Mouse (Mus musculus): ENCODE data around the gene Aktip.

Aktip gene

DNA sequence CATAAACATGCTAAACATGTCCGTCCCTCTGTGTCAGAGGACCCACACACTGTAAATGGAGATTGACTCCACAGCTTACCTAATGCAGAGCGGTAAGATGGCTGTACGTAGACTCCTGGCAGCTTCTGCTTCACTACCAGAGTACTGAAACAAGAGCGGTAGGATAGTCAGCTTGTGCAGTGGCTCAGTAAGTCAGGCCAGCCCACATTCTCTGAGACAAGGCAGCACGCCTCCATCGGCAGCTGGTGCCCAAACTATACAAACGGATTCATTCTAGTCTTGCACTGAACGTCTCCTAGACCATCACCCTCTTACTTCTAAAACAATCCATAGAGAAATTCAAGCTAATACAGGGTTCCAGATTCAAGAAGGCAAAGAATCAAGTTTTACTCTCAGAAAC, 73.0 kb downstream of the Aktip start:
- no peak for DNase-seq (ENCODE audit: low spot score)

DNA sequence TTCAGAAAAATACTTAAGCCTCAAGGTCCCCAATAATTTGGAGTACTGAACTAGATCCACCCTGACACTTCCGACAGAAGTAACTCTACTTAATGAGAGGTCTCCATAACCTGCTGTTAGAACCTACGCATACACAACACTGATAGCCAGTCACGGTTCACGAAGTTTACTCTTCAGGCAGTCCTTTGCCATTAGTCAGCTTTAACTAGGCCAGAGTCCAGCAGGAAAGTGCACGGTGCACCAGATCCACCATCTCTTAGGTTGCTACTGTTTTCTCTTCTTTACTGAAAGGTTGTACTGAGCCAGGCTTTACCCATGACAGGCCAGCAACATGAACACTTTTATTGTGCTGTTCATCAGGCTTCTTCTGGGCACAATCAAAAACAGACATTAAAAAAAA, 75.5 kb downstream of the Aktip start:
- DNase-seq (ENCODE audit: low spot score), result no peak

DNA sequence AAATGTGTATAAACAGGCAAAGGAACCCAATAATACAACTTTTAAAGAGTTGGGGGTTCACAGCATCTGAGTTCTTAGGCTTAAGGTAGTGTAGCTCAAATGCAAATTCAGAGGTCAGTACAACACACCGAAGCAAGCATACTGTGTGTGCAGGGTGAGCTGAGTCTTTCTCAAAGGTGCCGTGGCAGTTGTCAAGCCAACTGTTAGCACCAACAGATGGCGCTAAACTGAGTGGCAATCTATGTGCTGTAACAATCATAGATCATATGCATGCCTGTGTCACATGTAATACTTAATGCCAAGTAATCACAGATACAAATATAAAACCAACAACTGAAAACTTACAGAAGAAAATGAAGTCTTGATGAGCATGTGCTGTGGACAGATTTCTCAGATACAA, 81.6 kb downstream of the Aktip start:
- DNase-seq (ENCODE audit: low spot score), result no peak

DNA sequence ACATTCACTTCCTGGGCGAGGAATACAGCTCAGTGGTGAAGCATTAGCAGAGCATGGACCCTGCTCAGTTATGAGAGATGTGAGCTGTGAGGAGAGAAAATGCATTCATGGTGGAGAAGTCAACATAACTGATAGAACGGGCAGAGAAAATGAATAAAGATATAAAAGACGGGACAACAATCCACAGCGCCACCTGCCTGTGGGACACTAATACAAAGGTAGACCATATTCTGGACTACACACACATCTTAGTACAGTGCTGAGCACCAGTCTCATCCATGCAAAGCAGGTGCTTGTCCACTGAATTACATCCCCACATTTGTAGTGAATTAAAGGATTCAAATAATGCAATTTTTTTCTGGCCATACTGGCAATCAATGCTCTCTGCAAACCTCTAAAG, 82.2 kb downstream of the Aktip start:
- DNase-seq (ENCODE audit: low spot score), result no peak

DNA sequence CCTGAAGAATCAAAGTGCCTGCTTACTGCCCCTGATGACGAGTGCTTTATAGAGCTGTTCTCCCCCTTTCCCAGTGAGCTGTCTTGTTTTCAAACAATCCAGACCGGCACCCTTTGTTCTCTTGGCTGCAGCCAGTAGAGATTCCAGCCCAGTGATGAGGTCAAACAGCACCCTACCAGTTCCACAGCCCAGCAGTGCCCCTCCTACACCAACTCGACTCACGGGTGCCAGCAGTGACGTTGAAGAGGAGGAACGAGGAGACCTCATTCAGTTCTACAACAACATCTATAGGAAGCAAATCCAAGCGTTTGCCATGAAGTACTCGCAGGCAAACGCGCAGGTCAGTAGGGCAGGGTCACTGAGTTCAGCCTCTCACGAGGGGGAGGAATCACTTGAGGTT, 84.9 kb downstream of the Aktip start:
- no peak for DNase-seq (ENCODE audit: low spot score)

DNA sequence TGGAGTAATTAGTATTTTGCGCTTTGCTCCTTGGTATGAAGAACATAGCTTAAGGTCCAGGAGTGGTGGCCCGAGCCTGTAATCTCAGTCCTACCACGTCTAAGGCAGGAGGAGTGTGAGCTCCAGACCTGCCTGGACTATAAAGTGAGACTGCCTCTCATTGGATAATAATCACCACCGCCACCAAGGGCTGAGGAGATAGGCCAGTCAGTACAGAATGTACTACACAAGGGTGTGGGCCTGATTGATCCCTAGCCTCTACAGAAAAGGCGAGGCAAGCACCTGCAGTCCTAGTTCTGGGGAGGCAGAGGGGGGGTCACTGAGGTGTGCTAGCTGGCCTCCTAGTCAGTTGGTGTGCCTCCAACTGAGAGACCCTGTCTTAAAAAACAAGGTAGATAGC, 85.3 kb downstream of the Aktip start:
- DNase-seq (ENCODE audit: low spot score), result no peak

DNA sequence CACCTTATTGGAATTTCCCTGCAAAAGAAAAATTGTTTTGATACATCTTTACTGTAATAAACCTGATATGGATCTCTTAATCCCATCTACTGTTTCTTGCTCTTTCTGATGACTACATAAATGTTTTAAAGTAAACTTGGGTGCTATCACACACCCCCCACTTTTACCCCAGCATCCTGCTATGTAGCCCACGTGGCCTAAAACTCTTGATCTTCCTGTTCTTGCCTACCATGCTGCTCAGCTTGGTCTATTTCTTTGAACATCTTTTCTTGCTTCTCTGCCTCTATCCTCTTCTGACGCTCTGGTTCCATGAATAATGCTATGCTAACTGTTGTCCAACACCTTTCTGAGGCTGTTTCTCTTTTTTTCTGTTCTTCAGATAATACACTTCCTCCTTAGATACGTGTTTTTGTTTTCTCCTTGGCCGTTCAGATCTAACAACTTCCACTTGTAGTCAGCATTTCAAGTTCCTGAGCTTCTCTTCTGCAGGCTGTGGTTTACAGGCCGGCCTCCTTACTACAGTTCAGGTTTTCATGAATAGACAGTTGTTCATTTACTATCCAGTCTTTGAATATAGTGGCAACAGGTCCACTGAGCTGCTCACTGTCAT, 87.8 kb downstream of the Aktip start:
- no peak for DNase-seq (ENCODE audit: low spot score)

DNA sequence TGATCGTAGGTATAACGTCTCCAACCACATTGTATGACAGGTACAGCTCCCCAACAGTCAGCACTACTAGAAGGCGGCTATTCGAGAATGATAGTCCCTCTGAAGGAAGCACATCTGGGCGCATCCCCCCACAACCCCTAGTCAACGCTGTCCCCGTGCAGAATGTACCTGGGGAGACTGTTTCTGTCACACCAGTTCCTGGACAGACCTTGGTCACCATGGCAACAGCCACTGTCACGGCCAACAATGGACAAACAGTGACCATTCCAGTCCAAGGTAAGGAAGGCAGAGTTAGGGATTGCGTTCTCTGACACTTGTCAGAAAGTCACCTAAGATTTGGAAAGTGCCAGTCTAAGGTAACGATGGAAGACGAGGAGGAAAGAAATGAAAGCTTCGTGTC, 93.5 kb downstream of the Aktip start:
- DNase-seq (ENCODE audit: low spot score), result no peak

DNA sequence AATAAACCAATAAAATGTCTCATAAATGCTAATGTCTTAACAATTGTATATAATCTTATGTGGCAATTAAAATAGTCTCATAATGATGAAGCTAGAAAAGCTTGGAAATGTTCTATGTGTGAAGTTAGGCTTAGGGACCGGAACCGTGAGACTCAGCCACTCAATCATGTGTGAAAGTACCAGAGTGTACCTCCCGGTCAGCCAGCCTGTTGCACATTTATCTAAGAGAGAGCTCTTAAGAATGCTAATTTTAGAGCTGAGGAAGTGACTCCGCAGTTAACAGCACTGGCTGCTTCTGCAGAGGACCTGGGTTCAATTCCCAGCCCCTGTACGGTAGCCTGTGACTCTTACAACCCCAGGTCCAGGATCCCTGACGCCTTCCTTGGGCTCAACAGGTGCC, 101.7 kb downstream of the Aktip start:
- DNase-seq (ENCODE audit: low spot score), result no peak

DNA sequence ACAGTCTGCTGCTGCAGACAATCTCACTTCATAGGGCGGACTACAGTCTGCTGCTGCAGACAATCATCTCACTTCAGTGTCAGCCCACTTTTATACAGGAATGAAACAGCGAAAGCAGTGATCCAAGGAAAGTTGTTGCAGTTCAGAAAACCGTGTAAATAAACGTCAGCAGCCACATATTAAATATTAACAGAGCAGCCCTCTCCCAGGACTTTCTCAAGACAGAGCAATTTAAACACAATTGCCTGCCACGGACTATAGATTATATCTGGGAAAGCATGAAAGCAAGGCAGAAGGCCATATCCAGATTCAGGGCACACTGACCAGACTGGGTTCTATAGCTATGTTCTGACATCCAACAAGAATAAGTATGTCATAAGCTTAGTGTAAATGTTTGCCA, 105.6 kb downstream of the Aktip start:
- DNase-seq (ENCODE audit: low spot score), result no peak

DNA sequence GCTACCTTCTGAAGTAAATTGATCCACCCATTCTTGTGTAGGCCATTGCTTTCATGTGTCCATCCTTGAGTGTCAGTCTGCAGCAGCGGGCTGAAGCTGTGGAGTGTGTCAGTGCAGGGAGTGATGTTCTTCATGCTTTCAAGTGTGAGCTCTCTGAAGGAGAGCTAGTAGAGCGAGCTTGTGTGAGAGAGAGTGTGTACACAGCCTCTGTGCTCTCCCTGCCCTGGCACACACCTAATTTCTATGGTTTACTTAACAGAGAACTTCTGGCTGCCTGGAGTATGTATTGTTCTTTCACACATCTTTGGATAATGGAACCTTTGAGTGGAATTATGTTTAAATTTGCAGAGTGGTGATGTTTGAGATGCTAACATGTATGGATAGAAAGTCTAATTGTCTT, 110.2 kb downstream of the Aktip start:
- DNase-seq (ENCODE audit: low spot score), result no peak

DNA sequence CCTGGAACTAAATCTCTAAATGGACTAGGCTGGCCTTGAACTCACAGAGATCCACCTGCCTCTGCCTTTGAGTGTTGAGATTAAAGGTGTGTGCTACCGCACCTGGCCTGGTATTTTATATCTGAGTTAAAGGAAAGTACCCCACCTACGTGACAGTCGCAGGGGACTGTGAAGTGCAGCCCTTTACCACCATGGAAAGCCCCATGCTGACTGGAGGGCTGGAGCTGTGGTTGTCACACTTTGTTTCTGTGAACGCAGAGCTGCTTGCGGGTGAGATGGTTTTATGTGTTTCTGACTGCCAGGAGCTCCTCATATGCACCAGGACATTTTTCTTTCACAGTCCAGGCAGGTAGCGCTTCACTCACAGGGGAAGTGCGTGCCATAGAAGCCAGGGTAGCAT, 111.3 kb downstream of the Aktip start:
- DNase-seq (ENCODE audit: low spot score), result no peak

DNA sequence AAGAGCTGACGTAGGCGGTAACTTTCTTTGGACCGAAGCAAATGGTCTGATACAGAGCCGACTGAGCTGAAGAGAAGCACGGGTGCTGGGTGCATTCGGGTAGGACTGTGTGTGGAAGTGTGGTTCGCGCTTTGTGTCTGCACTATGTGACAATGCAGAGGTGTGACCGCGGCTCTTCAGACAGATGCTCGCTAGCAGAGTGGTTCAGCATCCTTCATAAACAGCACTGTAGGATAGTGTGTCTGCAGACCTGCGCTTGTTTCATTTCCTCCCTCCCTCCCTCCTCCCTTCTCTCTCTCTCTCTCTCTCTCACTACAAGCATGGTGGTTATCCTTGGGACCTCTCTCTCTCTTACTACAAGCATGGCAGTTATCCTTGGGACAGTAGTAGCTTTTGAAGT, 117.3 kb downstream of the Aktip start:
- DNase-seq (ENCODE audit: low spot score), result no peak

DNA sequence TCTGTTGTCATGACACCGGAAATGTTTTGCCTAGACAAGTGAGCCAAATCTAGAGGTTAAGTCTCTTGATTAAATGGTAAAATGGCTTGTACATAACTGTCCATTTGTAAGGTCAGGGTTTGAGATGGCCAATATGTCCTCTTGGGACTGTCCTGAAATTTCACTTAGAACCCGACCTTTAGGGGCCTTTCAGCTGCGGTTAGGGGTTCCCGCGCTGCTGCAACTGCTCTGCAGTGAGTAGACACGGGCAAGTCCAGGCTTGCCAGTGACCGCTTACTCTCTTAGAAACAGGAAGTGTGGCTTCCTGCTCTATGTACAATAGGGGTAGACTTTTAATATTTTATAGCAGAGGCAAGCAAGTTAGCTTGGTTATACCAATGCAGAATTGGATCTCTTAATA, 117.9 kb downstream of the Aktip start:
- no peak for DNase-seq (ENCODE audit: low spot score)

DNA sequence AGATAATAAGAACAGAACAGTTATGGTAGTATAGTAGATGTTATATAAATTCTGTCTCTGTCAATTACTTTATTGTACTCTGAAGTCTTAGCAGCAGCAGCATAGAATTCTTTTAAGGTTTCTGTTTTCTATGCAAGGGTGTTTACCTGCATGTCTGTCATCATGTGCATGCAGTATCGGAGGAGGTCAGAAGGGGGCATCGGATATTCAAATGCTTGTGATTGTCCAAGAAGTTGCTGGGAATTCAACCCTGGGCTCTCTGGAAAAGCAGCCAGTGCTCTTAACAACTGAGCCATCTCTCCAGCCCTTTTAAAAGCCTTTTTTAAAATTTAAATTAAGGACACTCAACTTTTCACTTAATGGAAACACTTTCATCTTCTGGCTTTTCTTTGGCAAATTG, 120.1 kb downstream of the Aktip start:
- no peak for DNase-seq (ENCODE audit: low spot score)

DNA sequence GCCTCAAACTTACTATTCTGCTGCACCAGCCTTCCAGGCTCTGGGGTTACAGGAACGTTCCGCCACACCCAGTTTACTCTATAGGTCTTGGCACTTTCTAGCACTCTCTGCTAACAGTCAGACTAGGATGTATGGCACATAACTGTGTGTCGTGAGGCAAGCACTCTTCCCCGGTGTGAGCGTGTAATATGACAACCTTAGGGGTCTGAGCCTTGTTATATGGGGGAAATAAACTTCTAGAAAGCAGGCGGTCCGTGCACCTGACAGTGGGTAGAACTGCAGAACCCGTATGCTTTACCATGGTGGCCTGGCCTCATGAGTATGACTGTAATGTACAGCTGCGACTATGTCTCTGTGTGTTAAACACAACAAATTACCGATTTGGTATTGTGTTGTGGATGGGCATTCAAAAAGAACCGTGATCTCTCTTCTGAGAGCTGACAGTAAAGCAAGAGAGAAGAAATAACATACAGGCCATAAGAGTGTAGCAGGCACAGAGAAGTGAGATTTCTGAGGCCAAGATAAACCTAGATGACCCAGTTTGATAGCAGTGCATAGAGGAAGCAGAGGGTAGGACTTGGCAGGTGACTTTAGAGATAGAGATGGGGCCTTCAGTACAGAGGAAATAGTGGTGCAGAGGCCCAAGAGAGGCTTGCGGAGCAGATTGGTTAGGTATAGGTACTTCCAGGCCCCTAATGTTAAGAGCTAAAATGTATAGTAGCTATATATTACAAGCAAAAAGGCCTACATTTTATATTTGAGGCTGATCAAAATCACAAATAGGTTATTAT, 122.5 kb downstream of the Aktip start:
- no peak for DNase-seq (ENCODE audit: low spot score)

DNA sequence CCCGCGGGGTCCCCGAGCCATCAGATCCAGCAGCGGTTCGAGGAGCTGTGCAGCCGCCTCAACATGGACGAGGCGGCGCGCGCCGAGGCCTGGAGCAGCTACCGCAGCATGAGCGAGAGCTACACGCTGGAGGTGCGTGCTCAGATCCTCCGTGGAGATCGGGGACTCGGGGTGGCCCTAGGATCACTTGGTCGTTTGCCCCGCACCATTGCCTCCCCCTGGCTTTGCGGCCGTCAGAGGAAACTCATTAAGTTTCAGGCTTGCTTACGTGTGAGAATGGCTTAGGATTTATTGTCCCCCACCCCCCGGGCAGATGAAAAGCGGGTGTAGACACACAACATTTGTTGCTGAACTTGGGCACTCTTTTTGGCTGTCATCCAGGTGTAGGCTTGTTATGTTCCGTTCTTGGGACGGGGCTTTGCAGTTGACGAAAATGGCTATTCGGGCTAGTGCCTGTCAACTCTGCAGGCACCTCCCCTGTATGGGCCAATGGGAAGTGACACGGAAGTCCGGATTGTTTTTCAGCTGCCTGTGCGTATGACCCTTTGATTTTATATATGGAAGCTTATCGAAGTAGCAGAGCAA, 129.4 kb downstream of the Aktip start:
- peak; percentile 86 for DNase-seq (ENCODE audit: low spot score)

DNA sequence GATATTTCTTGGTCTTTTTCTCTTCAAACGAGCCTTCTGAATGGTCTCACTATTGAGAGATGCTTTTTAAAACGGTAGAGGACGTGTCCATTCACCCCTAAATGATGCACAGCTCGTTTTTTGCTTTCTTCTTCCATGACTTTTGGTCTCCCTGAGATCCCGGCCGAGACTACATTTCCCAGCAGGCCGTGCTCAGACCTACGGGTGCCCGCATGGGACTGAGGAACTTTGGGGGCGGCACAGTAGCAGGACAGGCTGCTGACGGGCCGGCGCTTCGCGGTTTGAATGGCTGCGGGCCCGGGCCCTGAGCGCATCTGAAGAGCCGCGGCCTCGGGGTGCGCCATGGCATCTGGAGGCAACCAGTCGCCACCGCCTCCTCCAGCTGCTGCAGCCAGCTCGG, 129.9 kb downstream of the Aktip start, which contains the start of gene Rbl2:
TSS of gene Rbl2 (plus strand) at position 224 of the 400 bp plus-strand sequence.
- peak; percentile 96 for DNase-seq (ENCODE audit: low spot score)

DNA sequence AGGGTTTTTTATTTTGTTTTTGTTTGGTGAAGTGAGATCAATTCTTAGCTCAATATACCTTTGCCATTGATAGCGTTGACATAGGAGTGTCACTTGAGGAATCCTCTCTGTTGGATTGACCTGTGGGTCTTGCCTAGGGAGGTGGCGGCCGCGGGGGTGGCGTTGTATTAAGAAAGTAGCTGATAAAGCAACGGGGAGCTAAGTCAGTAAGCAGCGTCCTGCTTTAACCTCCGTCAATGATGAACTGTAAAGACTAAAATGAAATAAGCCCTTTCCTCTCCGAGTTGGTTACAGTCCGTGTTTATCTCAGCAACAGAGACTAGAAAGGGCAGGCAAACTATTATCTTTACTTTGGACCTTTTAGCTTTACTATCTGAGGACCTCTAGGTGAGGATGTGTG, 130.4 kb downstream of the Aktip start:
- DNase-seq (ENCODE audit: low spot score), result peak; percentile 24

DNA sequence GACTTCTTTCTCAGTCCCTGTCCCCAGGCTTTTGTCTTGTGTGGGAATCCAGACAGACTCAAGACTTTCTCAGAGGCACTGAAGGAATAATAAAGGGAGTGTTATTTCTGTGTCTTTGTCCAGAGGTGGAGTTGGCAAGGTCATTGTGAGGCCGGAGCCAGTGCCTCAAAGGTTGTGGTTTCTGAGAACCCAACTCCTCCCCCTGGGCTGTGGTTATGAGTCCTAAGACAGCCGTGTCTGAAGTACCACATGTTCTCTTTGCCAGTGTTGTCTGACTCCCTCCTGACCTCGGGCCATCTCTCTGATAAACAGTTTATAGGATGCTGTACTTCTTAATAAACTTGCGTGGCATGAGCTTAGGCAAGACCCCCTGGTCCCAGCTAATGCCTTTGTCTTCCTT, 134.6 kb downstream of the Aktip start:
- DNase-seq (ENCODE audit: low spot score), result no peak

Data from MN1 (cell line).